Mouse (Mus musculus) layer of hippocampus, postnatal 14 days (tissue): ENCODE measurements at regions not wholly inside any gene's neighbourhood (a gene's known extent, or its start where the extent isn't known, plus 50 kb on each side); places are given as distances from the start of the nearest gene placed in this dataset.

ENCODE experiments used
- DNase-seq, 2 experiments: peaks; one replicate each; pipeline ENCODE4 v3.0.0; 2021 to 2022; ENCODE audit warnings: low spot score in 2 of 2, mixed read lengths in 1 of 2

GRCm38 (mm10) chr1:41393287-41393686 is 587.9 kb downstream of the Tmem182 start:
- no peak for DNase-seq

GRCm38 (mm10) chr1:41395081-41395480 is 589.7 kb downstream of the Tmem182 start:
- DNase-seq, result no peak

- peak in 1 of 2 experiments; percentile 80 for DNase-seq
These were observed 605.1 kb downstream of the Tmem182 start for GRCm38 (mm10) chr1:41410533-41410932.

- peak in 1 of 2 experiments; percentile 60 for DNase-seq
These were observed 606.2 kb downstream of the Tmem182 start for GRCm38 (mm10) chr1:41411641-41412040.

DNA sequence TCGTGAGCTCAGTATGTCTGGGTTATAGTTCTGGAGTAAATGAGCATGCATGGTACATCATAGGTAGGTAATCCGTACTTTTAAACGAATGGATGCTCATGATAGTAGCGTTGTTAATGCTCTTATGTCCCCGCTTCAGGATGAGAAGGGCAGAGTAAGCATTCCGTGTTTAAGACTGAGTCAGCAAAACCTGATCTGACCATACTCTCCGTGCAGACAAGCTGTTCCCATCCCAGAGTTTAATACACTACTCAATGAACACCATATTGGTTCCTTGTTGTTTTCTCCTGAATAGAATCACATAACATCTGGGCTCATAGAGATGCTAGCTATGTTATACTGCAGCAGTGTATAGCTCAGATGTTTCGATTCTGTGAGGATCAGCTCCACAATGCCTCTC is 606.7 kb downstream of the Tmem182 start:
- DNase-seq, result no peak

DNA sequence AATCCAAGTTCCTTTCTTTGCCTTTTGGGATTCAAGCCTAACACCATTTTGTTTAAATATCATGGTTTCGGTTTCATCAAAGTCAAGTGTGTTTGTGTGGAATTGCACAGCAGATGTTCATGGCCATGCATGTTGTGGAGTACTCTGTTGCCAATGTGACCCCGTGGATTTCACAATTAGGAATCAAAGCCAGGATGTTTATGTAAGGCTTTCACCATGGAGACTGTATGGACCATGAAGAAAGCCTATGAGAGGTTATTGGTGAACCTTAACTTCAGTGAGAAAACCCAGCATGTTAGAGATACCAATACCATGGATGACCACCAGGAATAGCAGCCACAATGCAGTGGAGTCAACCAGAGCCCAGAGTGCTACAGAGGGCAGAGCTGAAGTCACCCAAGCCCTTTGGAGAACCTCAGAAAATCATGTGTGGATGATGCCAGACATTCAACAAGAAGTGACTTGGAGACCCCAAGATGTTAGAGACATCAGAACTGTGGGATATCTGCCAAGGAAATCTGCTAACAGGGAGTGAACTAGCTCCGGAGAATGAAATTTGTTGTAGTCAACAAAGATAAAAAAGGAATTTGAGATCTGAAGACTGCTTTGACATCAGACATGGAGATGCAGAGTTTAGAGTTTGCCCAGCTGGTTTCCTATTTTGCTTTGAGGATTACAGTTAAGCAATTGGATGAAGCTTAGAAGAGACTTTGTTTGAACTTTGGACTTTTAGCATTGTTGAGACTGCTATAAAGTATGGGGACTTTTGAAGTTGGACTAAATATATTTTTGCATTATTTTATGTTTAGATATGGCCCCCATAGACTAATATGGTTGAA is 615.3 kb downstream of the Tmem182 start:
- no peak for DNase-seq

DNA sequence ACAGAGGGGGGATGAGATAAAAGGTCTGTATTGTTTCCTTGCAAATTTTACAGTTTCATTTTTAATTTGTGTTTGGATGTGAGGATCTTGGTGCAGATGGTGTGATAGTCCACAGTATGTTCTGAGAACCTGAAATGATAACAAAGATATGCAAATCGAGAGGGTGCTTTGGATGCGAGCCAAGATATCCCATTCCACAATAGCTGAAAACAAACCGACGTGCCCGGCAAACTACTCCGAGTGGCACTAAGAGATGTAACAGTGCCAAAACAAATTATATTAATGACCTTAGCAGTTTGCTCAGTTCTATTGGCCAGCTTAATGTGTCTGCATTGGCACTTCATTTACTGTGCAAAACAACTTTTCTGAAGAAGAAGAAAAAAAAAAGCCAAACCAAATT is 622.5 kb downstream of the Tmem182 start:
- peak in 1 of 2 experiments; percentile 68 for DNase-seq

- peak in 1 of 2 experiments; percentile 61 for DNase-seq
These were observed 625.8 kb downstream of the Tmem182 start for GRCm38 (mm10) chr1:41431127-41431690.

DNA sequence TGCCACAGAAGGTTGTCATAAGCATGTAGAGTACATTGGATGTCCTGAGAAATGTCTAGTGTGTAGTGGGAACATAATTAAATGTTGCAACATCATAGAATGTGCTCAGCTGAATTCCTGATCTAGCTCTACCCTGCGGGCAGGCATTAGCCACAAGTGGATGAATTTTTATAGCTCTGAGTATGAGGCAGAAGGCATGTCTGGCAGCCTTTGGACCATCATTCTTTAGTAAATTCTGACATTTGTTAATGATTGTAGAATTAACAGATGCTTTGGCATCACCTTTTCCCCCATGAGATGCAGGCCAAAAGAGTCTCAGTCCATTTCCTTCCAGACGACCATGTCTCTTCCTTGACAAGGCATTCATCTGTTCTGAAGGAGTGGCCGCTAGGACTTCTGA is 630.0 kb downstream of the Tmem182 start:
- DNase-seq, result no peak

DNA sequence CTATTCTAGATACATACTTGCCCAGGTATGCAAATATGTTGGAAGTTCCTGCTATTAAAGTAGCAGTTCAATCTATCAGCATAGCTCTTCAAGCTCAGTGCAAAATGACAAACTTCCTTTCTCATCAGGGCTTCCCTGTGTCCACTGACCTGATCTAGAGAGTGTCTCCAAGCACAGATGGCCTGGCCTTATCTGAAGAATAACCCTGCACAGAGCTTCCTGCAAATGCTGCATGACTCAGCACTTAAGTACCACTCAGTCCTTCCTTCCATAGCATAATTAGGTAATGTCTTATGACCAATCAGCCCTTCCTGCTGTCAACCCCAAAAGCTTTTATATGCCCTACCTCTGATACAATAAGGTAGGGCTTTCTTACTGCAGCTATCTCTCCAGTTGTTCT is 644.6 kb downstream of the Tmem182 start:
- no peak for DNase-seq
